Mouse (Mus musculus) liver, embryonic 15.5 days (tissue): ENCODE measurements around the gene Mcf2l. TPM values are rescaled to one million over a fixed set of nuclear protein-coding genes. Genes with fewer than 3 reads are reported as not detected.

ENCODE experiments used
- ATAC-seq: fragments of 200-750 bp; cut with Nextera tagmentation; 2 replicates; pipeline ENCODE4 v1.8.0; 2017; ENCODE audit warnings: moderate number of reproducible peaks, mild to moderate bottlenecking, moderate library complexity; ENCODE audit not compliant: insufficient read depth
- H3K27ac ChIP-seq: fragments of 300-500 bp; sonication (generic); replicated peaks from 2 replicates; pipeline ENCODE4 v1.5.1; 2015; ENCODE audit warnings: mild to moderate bottlenecking, inconsistent platforms
- H3K27me3 ChIP-seq: fragments of 300-500 bp; sonication (generic); 2 replicates; pipeline ENCODE4 v1.6.1; 2015; ENCODE audit warnings: mild to moderate bottlenecking, inconsistent platforms
- H3K36me3 ChIP-seq: fragments of 300-500 bp; sonication (generic); replicated peaks from 2 replicates; pipeline ENCODE4 v1.6.1; 2015; ENCODE audit warnings: moderate library complexity, mild to moderate bottlenecking, inconsistent platforms
- H3K4me1 ChIP-seq: fragments of 300-500 bp; sonication (generic); replicated peaks from 2 replicates; pipeline ENCODE4 v1.6.1; 2015; ENCODE audit warnings: inconsistent platforms
- H3K4me2 ChIP-seq: fragments of 300-500 bp; sonication (generic); 2 replicates; pipeline ENCODE4 v1.6.1; 2015; ENCODE audit warnings: moderate library complexity, mild to moderate bottlenecking, inconsistent platforms
- H3K4me3 ChIP-seq: fragments of 300-500 bp; sonication (generic); replicated peaks from 2 replicates; pipeline ENCODE4 v1.5.1; 2015; ENCODE audit warnings: mild to moderate bottlenecking, inconsistent platforms
- H3K9ac ChIP-seq: fragments of 300-500 bp; sonication (generic); 2 replicates; pipeline ENCODE4 v1.6.1; 2015; ENCODE audit warnings: moderate library complexity, mild to moderate bottlenecking, inconsistent platforms
- H3K9me3 ChIP-seq: fragments of 300-500 bp; sonication (generic); replicated peaks from 2 replicates; pipeline ENCODE4 v1.6.1; 2016; ENCODE audit warnings: inconsistent platforms
- WGBS: fragments of 180-500 bp; shearing (Covaris S2); methylation state at CpG from one replicate; pipeline ENCODE4 v1.1.7; 2015; ENCODE audit warnings: mixed read lengths; ENCODE audit not compliant: insufficient replicate concordance; 5-methylcytosine and 5-hydroxymethylcytosine counted together
- polyA plus RNA-seq: library from polyadenylated mRNA; unstranded; fragments of >200 nt; fragmentation: Nextera tagmentation; extraction: Ambion mirVana; gene quantifications from 2 replicates; pipeline ENCODE4 v1.2.1, GENCODE M21; 2015

The Mcf2l gene
- polyA plus RNA-seq, 1 experiment from 2014 or later: 0.98 TPM

GRCm38 (mm10) chr8:12934453-12935043, 60.9 kb downstream of the Mcf2l start:
- Histone ChIP-seq H3K4me1 (no peaks in the 10 kb centered on the region), H3K36me3 (no peaks in the 10 kb centered on the region), H3K4me2 (no peak overlapping the region), H3K4me3 (no peak overlapping the region), H3K27ac (no peak overlapping the region), H3K9me3 (no peaks in the 10 kb centered on the region), H3K9ac (no peak overlapping the region), H3K27me3 (peaks cover 9% of the 10 kb centered on the region; the same call in 1 of the 2 replicates)
- ATAC-seq: no peak
- whole genome bisulfite sequencing: 44% methylated on average over 8 of the region's 8 CpGs

GRCm38 (mm10) chr8:12940549-12940948, 66.9 kb downstream of the Mcf2l start:
- no peak overlapping the region for H3K27ac ChIP-seq
- no peaks in the 10 kb centered on the region for H3K36me3 ChIP-seq
- H3K4me1 ChIP-seq: no peaks in the 10 kb centered on the region
- WGBS: 67% methylated on average over 8 of the region's 8 CpGs
- no peak overlapping the region for H3K4me2 ChIP-seq
- no peaks in the 10 kb centered on the region for H3K9me3 ChIP-seq
- H3K9ac ChIP-seq: no peak overlapping the region
- no peak overlapping the region for H3K4me3 ChIP-seq
- no peak for ATAC-seq
- peaks cover 5% of the 10 kb centered on the region; the same call in 1 of the 2 replicates for H3K27me3 ChIP-seq

- peaks cover 5% of the 10 kb centered on the region; the same call in 1 of the 2 replicates for H3K27me3 ChIP-seq
- 58% methylated on average over 10 of the region's 10 CpGs for WGBS
Measured at GRCm38 (mm10) chr8:12941161-12941926, 67.7 kb downstream of the Mcf2l start.

GRCm38 (mm10) chr8:12947604-12948573, 74.3 kb downstream of the Mcf2l start:
- H3K9ac ChIP-seq: no peak overlapping the region
- ATAC-seq: no peak

More at GRCm38 (mm10) chr8:12941161-12941926, 67.7 kb downstream of the Mcf2l start:
- Histone ChIP-seq H3K4me3 (no peak overlapping the region), H3K4me1 (no peaks in the 10 kb centered on the region), H3K4me2 (no peak overlapping the region), H3K9ac (no peak overlapping the region), H3K9me3 (no peaks in the 10 kb centered on the region), H3K36me3 (no peaks in the 10 kb centered on the region), H3K27ac (no peak overlapping the region)
- no peak for ATAC-seq

GRCm38 (mm10) chr8:12948574-12948961, 75.0 kb downstream of the Mcf2l start:
- Histone ChIP-seq H3K4me2 (no peak overlapping the region), H3K27me3 (peaks cover 28% of the 10 kb centered on the region), H3K4me3 (no peak overlapping the region), H3K9me3 (no peaks in the 10 kb centered on the region), H3K36me3 (no peaks in the 10 kb centered on the region), H3K9ac (no peak overlapping the region), H3K27ac (no peak overlapping the region), H3K4me1 (no peaks in the 10 kb centered on the region)
- WGBS: 40% methylated on average over 3 of the region's 3 CpGs
- no peak for ATAC-seq

More at GRCm38 (mm10) chr8:12947604-12948573, 74.3 kb downstream of the Mcf2l start:
- Histone ChIP-seq H3K4me3 (no peak overlapping the region), H3K4me2 (no peak overlapping the region), H3K9me3 (no peaks in the 10 kb centered on the region), H3K27me3 (peaks cover 28% of the 10 kb centered on the region), H3K36me3 (no peaks in the 10 kb centered on the region), H3K27ac (no peak overlapping the region), H3K4me1 (no peaks in the 10 kb centered on the region)
- 30% methylated on average over 21 of the region's 21 CpGs for WGBS

GRCm38 (mm10) chr8:12951051-12951630, 77.5 kb downstream of the Mcf2l start:
- Histone ChIP-seq H3K4me3 (no peak overlapping the region), H3K4me1 (0 out of 2 replicates have a peak, but pooled peaks cover 3% of the 10 kb centered on the region), H3K9ac (no peak overlapping the region), H3K4me2 (no peak overlapping the region), H3K27me3 (peaks cover 28% of the 10 kb centered on the region), H3K9me3 (no peaks in the 10 kb centered on the region), H3K27ac (no peak overlapping the region), H3K36me3 (no peaks in the 10 kb centered on the region)
- ATAC-seq: no peak
- 57% methylated on average over 7 of the region's 7 CpGs for WGBS

GRCm38 (mm10) chr8:12952699-12953098, 79.1 kb downstream of the Mcf2l start:
- 0 out of 2 replicates have a peak, but pooled peaks cover 3% of the 10 kb centered on the region for H3K4me1 ChIP-seq

GRCm38 (mm10) chr8:12955362-12955879, 81.8 kb downstream of the Mcf2l start:
- WGBS: 39% methylated on average over 8 of the region's 8 CpGs
- Histone ChIP-seq H3K27me3 (no peaks in the 10 kb centered on the region), H3K4me2 (no peak overlapping the region), H3K4me3 (no peak overlapping the region), H3K9ac (no peak overlapping the region), H3K36me3 (no peaks in the 10 kb centered on the region), H3K4me1 (0 out of 2 replicates have a peak, but pooled peaks cover 3% of the 10 kb centered on the region), H3K27ac (no peak overlapping the region), H3K9me3 (no peaks in the 10 kb centered on the region)
- no peak for ATAC-seq

More at GRCm38 (mm10) chr8:12952699-12953098, 79.1 kb downstream of the Mcf2l start:
- no peak overlapping the region for H3K27ac ChIP-seq
- H3K27me3 ChIP-seq: peaks cover 16% of the 10 kb centered on the region
- WGBS: 43% methylated on average over 6 of the region's 6 CpGs
- no peaks in the 10 kb centered on the region for H3K9me3 ChIP-seq
- no peak for ATAC-seq
- H3K9ac ChIP-seq: no peak overlapping the region
- H3K4me2 ChIP-seq: no peak overlapping the region
- no peak overlapping the region for H3K4me3 ChIP-seq
- no peaks in the 10 kb centered on the region for H3K36me3 ChIP-seq

- Histone ChIP-seq H3K4me2 (no peak overlapping the region), H3K36me3 (no peaks in the 10 kb centered on the region), H3K27me3 (no peaks in the 10 kb centered on the region), H3K4me1 (0 out of 2 replicates have a peak, but pooled peaks cover 3% of the 10 kb centered on the region), H3K27ac (no peak overlapping the region), H3K9ac (no peak overlapping the region), H3K9me3 (no peaks in the 10 kb centered on the region), H3K4me3 (no peak overlapping the region)
- WGBS: 44% methylated on average over 4 of the region's 4 CpGs
- no peak for ATAC-seq
Measured at GRCm38 (mm10) chr8:12955880-12956279, 82.3 kb downstream of the Mcf2l start.

- 44% methylated on average over 5 of the region's 5 CpGs for WGBS
- Histone ChIP-seq H3K27ac (no peak overlapping the region), H3K4me1 (0 out of 2 replicates have a peak, but pooled peaks cover 3% of the 10 kb centered on the region), H3K4me3 (no peak overlapping the region), H3K9me3 (no peaks in the 10 kb centered on the region), H3K36me3 (no peaks in the 10 kb centered on the region), H3K4me2 (no peak overlapping the region), H3K9ac (no peak overlapping the region), H3K27me3 (no peaks in the 10 kb centered on the region)
- ATAC-seq: no peak
Measured at GRCm38 (mm10) chr8:12956941-12957340, 83.3 kb downstream of the Mcf2l start.
